Mouse (Mus musculus) urinary bladder, adult 2 months (tissue): ENCODE results near the gene Tmem189. TPM values are rescaled to one million over a fixed set of nuclear protein-coding genes. Genes with fewer than 3 reads are reported as not detected.

Experiments used
- DNase-seq: peaks from one replicate; pipeline ENCODE4 v3.0.0; 2022; ENCODE audit warnings: low spot score
- polyA plus RNA-seq: library from polyadenylated mRNA; depleted of rRNA; stranded (reverse); fragments of >200 nt; gene quantifications from 2 replicates; pipeline ENCODE4 v1.2.3, GENCODE M21; 2012; rRNA removed

Tmem189 gene
- 46.0 and 48.4 TPM in 2 replicates for polyA plus RNA-seq

DNA sequence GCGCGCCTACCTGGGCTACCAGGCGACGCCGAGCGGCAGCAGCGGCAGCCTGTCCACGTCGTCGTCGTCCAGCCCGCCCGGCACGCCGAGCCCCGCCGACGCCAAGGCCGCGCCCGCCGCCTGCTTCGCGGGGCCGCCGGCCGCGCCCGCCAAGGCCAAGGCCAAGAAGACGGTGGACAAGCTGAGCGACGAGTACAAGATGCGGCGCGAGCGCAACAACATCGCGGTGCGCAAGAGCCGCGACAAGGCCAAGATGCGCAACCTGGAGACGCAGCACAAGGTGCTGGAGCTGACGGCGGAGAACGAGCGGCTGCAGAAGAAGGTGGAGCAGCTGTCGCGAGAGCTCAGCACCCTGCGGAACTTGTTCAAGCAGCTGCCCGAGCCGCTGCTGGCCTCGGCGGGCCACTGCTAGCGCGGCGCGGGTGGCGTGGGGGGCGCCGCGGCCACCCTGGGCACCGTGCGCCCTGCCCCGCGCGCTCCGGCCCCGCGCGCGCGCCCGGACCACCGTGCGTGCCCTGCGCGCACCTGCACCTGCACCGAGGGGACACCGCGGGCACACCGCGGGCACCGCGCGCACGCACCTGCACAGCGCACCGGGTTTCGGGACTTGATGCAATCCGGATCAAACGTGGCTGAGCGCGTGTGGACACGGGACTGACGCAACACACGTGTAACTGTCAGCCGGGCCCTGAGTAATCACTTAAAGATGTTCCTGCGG lies at the start of gene Tmem189:
Tmem189 (minus strand) TSS at position 322 of the 718 bp plus-strand sequence.
- DNase-seq, result peak; percentile 70

DNA sequence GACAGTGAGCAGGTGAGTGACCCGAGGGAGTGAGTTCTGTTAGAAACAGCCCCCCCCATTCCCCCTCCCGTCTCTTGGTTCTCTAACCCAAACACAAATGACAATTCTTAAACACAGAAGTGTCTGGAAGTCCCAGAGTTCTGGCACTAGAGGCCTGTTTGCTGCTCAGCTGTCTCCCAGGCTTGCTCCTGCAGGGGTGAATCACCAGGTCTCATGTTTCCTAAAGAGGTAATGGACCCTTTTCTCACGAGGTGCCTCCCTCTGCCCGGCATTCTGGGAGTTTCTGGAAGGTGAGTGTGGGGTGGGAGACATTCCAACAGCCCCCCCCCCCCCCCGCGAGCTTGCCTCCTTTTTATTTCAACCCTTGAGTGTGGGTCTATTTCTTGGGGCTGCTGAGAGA lies 49.4 kb upstream of the Tmem189 start:
- DNase-seq, result no peak

DNA sequence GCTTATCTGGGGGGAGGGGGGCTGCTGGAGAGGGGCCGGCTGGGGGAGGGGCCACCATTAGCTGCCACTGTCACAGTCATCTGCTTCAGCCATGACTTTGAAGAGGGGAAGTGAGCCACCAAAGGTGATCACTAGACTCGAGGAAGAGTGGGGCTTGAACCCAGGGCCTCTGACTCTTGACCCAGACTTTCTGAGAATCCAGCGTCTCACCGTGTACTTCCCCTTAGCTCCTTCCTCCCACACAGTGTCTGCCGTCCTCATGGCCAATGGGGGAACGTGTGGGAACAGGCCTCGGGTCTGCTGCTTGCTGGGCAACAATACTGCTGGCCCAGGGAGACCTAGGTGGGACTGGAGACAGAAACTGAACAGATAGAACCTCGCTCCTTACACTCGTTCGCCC lies 45.2 kb upstream of the Tmem189 start:
- no peak for DNase-seq

DNA sequence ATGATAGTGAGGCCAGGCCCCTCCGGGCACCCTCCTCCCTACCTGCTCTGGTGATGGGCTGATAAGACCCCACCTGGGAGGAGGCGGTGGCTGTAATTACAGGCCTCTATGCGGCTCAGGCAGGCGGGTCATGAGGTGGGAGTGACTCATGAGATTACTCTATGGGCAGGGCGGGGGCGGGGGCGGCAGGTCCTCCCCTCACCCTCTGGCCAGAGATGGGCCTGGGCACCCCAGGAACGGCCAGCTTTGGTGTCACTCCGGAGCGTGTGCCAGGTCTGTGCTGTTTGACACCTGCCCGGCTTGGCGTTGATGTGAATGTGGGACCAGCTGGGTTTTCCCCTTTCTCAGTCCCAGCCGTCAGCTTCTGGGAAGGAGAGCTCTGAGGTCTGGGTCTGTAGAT lies 41.5 kb upstream of the Tmem189 start:
- DNase-seq, result no peak

DNA sequence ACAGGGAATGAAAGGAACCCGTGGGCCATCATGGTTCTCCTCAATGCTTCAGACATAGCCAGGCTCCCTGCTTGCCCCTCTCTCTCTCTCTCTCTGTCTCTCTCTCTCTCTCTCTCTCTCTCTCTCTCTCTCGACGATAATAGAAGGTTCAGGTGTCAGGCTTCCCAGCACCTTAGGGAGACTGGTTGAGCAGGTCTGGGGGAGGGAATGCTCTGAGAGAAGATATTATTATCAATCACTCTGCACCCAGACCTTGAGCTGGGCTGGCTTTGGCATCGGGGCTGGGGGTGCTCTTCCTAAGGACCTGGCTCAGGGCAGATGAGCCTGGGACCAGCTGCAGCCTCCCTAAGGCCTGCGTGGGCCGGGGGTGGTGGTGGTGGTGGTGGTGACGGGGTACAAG lies 40.4 kb upstream of the Tmem189 start:
- DNase-seq, result no peak

DNA sequence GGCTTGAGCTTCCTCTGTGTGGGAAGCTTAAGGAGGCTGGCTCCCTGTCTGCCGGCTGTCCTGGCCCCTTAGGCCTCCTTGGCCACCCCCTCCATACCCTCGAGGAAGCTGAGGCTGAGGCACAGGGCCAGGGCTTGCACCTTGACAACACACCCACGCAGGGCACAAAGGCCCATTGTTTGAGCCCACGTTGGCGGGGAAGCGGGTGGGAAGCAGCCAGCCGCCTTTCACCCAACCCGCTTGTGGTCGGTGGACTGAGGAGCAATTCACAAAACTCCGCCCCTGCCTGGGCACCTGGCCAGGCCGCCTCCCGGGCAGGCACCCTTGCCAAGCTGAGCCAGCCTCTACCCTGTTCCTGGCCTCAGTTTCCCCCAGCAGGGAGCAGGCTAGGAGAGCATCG lies 37.5 kb upstream of the Tmem189 start:
- DNase-seq, result no peak

DNA sequence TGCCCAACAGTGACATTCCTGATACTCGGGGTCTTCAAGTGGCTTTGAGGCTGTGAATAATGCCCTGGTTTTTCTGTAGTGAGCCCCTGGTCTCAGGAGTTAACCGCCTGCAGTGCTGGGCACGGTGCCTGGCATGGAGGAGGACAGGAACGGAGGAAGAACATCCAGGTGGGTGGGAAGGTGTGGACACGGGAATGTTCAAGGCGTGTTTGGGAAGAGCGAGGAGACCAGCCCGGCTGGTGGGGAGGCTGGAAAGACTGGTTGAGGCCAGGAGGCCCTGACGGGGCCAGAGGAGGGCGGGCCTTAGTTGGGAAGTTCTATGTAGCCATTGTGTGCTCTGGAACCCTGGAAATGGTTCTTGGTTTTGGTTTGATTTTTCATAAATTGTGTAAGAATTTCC lies 36.3 kb upstream of the Tmem189 start:
- DNase-seq, result no peak

DNA sequence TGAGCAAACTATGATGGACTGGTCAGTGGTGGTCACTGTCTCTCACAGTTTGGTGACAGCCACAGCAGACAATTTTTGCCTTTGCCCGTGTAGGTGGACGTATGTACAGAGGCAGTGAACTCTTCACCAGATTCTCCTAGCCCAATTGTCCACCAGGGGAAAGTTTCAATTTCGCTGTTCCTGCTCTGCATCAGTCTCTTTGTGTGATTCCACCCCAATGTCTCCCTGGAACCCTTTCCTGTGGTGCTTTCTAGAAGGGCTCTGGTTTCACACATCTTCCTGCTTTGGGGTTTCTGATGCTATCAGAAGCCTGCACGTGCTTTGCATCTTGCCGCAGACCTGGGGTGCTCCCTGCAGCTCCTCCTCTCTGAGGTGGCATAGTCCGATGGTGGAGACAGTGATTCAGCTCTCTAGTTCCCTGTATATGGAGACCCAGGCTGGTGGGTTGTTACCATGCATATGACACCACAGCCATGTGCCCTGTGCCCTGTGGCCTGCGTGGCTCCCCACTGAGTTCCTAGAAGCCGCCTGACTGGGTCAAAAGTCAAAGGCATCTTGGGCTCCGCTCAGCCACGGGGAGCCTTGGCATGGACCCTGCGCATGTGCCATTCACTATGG lies 34.1 kb upstream of the Tmem189 start:
- DNase-seq, result no peak

DNA sequence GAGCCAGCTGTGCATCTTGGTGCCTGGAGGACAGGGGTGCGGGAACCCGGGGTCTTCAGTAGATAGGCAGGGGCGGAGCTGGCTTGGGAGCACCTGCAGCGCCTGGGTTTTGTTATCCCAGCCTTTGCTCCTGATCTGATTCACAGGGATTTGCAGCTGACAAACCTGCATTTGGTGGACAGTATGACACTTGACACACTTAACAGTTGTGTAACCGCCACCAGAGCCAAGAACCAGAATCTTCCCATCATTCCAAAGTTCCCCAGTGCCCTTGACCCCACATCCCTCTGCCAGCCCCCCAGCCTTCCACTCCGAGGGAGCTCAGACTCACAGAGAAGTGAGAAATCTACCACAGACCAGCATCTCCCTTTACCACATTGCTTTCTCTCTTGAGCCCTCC lies 32.9 kb upstream of the Tmem189 start:
- DNase-seq, result no peak

DNA sequence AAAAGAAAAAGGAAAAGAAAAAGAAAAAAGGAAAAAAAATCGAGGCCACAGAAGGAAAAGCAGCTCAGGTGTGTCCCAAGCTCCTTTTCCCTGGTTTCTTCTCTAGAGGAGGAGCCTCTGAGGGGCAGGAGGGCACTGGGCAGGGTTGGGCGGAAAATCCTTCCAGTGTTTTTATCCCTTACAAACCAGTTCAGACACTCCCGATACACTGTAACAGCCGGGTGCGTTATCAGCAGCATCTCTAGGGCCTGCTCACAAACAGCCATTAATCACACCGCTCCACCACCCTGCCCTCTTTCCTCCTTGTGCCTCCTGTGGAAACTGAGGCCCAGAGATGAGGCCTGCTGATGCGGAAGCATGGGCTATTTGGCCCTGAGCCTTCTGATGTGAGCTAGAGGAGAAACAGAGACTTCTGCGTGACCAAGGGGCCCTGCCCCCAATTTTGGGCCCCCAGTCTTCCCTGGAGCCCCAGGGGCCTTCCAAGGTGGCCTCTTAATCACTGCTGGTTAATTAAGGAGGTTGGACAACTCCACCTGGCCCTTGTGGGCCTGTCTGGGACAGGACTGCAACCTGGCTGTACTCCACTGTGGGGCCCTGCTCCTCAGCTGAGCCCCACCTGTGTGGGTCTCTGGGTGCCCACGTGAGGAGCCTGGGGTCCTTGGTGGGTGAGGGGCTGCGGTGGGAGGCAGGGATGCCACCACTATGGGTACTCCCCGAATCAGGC lies 31.7 kb upstream of the Tmem189 start:
- DNase-seq, result no peak

DNA sequence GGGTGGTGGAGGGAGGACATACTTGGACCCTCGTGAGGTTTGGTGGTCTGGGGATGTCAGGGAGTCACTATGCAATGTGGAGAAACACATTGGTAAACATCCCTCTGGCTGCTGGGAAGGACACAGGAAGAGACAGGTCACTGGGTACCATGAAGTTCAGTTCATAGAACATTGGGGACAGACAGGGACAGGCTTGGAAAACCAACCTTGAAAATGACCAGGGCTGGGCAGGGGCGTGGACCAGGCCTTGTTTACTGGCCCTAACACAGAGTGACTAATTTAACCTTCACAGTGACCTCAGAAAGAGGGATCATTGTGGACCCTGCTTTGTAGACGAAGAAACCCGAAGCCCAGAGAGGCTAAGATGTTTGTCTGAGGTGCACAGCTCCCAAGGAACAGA lies 29.9 kb upstream of the Tmem189 start:
- DNase-seq, result no peak

DNA sequence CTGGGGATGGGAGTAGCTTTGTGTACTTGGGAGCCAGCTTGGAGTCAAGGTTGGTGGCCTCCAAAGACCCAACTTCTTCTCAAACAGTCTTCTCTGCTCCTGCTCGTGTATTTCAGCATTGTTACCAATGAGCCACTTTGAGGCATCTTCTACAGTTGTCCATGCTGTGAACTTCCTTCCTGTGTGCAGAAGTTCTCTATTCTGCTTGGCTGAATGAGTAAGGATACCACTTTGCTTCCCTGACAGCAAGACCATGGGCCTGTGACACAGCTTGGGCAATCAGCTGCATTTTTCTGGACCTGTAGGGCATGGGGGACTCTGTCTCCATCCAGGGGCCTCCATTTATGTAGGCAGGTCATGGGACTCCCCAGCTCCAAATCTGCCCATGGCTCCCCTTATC lies 27.6 kb upstream of the Tmem189 start:
- DNase-seq, result no peak

DNA sequence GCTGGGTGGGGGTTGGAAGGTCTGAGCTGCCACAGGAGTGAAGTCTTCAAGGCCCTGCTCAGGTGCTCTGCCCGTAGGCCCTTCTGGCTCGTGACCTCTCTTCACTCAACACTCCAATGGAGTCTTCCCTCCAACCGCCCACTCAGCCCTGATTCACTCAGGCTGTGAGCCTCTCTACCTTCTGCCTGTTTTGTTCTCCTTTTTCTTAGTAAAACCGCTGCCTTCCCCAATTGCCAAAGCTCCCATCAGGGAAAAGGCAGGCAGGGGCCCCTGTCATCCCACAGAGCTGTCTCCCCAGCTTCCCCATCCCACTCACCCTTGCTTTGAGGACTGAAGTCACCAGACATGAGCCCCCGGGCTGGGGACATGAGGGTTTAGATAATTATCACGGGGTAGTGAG lies 25.4 kb upstream of the Tmem189 start:
- no peak for DNase-seq

DNA sequence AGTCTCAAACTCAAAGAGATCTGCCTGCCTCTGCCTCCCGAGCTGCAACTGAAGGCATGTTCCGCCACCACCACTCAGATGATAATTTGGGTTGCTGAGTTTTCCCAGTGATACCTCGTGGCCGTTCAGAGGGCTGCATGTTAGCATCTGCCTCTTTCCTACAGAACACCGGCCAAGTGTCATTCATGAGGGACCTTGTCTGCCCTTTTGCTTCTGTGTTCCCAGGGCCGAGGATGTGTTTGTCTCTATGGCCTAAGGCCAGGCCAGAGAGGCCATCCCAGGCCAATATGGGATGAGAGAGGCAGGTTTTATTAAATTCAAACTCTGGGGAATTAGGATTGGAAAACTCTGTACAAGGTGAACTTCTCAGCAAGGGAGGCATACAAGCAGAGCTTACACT lies 24.7 kb upstream of the Tmem189 start:
- no peak for DNase-seq

DNA sequence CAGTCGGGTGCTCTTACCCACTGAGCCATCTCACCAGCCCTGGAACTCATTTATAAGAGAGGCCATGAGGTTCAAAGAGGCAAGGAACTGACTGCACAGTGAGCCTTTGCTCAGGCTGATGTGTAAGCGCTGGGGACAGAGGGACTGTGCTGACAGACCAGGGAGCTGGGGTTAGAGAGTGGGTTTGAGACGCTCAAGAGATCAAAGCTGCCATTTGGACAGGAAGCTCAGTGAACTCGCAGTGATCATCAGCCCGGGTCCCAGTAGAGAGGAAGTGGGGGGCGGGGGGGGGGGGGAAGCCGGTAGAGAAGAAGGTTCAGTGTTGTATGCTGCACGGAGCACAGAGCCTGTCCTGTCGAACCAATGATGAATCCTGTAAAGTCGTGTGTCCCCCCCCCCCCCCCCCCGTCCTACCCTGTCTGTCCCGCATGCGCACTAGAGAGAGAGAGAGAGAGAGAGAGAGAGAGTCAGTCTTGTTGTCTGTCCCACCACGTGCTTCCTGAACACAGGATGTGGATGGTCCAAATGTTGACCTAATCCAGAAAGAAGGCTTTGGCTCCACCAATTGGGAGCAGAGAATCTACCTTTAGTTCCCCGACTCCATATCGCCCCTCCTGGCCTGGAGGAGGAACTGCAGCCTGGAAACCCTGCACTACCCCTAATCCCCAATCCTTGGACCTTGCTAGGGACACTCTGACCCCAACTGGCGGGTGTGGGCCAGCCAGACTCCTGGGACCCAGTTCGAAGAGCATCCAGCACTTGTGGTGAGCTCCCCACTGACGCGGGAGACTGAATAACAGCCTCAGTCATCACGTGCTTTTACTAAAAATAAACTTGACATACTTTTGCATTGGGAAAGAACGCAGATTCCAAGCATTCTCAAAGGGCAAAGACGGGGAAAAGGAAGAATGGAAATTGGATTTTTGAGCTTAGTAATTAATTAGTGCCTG lies 23.5 kb upstream of the Tmem189 start:
- no peak for DNase-seq

DNA sequence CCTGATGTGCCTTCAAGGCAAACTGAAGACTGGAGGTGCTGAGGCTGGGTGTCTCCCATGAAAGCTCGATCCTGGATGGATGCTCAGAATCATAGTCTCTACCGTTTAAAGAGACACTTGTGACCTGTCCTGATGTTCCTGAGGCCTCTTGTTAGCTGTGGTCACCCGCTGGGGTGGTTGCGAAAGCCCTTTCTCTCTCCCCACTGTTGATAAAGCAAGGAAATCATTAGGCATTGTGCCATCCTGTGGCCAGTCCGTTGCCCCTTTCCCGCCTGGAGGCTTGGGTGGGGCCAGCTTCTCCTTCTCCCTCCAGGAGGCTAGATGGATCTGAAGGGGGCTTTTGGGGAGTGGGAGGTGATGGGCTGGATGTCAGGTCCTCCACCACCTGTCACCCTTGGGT lies 21.0 kb upstream of the Tmem189 start:
- DNase-seq, result no peak

DNA sequence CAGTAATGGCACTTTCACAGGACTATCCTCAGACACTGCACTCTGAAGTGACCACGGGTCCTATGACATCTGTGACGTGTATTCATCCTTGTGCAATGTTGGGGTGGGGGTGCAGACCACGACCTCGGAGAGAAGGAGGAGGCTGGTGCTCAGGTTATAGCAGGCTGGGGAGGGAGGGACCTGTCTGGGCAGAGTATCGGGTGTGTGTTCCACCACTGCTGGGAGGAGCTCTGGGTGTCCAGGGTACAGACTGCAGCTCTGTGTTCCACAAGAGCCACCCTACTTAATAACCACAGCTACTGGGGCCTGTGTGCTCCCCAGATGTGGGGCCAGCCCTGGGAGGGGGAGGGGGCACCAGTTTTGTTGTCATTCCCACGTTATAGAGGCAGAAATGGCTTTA lies 20.3 kb upstream of the Tmem189 start:
- DNase-seq, result no peak

DNA sequence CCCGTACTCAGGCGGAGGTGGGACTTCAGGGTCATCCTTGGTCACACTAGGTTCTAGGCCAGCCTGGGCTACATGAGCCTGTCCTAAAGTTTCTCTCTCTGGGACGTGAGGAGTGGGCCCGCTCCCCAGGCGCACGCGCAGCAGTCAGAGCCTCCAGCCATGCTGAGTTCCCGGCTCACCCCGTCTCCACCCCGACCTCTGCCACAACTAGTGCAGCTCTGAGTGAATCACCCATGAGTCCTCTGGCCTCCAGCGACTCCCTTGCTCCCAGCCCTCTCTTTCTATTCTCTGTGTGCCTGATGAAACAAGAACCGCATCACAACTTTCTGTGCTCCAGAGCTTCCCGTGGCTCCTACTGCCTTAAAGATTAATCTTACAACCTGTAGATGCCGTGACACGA lies 18.8 kb upstream of the Tmem189 start:
- DNase-seq, result no peak

DNA sequence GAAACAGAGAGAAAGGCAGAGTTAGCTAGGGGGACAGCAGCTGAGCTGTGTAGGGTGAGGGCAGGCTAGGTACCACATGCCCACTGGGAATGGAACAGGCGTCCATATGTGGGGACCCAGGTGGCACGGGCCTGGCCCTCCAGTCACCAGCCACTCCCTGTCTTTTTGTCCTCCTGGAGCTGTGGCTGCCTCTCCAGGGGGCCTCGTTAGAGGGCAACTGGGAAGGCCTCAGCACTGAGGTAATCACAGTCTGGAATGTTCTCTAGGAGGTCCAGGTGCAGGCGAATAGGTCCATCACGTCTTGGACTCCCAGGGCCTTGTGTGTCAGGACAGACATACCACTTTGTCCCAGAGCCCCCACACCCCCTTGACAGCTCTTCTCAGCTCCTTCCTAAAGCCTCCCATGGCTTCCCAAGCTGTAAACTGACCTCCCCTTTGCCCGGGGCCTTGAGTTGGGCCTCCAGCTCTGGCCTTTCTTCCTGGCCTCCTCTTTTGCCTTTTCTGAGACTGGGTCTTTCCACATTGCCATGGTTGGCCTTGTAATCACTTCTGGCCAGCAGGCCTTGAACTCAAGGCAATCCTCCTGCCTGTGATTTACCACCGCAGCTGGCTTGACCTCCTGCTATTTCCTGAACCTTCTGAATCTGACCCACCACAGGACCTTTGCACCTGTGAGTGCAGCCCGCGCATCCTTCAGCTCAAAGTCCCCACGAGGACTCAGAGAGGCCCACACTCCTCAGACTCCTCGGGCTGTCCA lies 16.7 kb upstream of the Tmem189 start:
- no peak for DNase-seq

DNA sequence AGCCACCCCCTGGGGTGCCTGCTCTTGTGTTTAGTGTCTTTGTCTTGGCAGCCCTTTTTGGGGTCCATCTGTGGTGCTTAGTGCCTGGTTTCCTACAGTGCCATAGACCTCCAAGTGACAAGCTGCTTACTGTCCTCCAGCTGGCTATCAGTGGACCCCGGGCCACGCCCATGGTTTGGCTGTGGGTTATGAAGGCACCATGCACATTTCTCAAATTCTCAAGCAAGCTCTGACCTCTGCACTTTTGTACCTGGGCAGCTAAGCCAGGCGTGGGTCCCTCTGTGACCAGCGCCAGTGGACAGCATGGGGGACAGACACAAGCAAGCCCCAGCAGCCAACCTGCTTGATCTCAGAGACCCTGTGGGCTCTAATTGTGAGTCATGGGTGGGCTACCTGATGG lies 14.8 kb upstream of the Tmem189 start:
- DNase-seq, result no peak

DNA sequence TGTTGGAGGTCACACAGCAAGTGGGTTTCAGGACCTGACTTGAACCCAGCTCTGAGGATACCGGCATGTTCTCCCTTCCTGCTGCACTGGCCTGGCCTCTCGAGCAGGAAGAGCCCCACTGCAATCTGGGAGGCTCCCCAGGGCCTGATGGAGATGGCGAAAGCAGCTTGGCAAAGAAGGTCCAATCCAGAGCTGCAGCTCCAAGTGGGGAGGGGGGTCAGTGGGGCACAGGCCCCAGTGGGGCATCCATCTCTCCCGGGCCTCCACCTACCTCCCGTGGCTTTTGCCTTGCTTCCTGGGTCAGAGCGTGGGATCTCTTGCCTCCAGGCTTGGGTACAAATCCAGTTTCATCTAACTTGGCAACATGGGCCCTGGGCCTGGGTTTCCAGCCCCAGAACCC lies 12.5 kb upstream of the Tmem189 start:
- no peak for DNase-seq
